Mouse (Mus musculus) kidney, postnatal 0 days (tissue): ENCODE measurements at regions not wholly inside any gene's neighbourhood (a gene's known extent, or its start where the extent isn't known, plus 50 kb on each side); places are given as distances from the start of the nearest gene placed in this dataset.

Experiments
- ATAC-seq: fragments of 200-750 bp; cut with Nextera tagmentation; replicated peaks from 2 replicates; pipeline ENCODE4 v1.8.0; 2017; ENCODE audit warnings: low read depth, moderate number of reproducible peaks, moderate TSS enrichment, moderate library complexity; ENCODE audit not compliant: low FRiP score
- DNase-seq: peaks from one replicate; pipeline ENCODE4 v3.0.0-alpha.2; 2016; ENCODE audit warnings: low spot score
- H3K27ac ChIP-seq: fragments of 300-500 bp; sonication (generic); 2 replicates; pipeline ENCODE4 v1.5.1; 2014; ENCODE audit warnings: mild to moderate bottlenecking
- H3K27me3 ChIP-seq: fragments of 300-500 bp; sonication (generic); 2 replicates; pipeline ENCODE4 v1.6.1; 2014; ENCODE audit warnings: low read length, mixed read lengths; ENCODE audit not compliant: insufficient read depth
- H3K36me3 ChIP-seq: fragments of 300-500 bp; sonication (generic); 2 replicates; pipeline ENCODE4 v1.6.1; 2014; ENCODE audit warnings: low read length, mixed read lengths; ENCODE audit not compliant: insufficient read depth
- H3K4me1 ChIP-seq: fragments of 300-500 bp; sonication (generic); replicated peaks from 2 replicates; pipeline ENCODE4 v1.6.1; 2014; ENCODE audit warnings: antibody characterized with exemption, low read length, mixed read lengths; ENCODE audit not compliant: insufficient read depth
- H3K4me2 ChIP-seq: fragments of 300-500 bp; sonication (generic); 2 replicates; pipeline ENCODE4 v1.6.1; 2014; ENCODE audit warnings: mild to moderate bottlenecking, low read length, moderate library complexity, mixed read lengths
- H3K4me3 ChIP-seq: fragments of 300-500 bp; sonication (generic); replicated peaks from 2 replicates; pipeline ENCODE4 v1.5.1; 2014; ENCODE audit warnings: low read depth, low read length
- H3K9ac ChIP-seq: fragments of 300-500 bp; sonication (generic); 2 replicates; pipeline ENCODE4 v1.6.1; 2014; ENCODE audit warnings: low read depth, low read length
- H3K9me3 ChIP-seq: fragments of 300-500 bp; sonication (generic); replicated peaks from 2 replicates; pipeline ENCODE4 v1.6.1; 2016; ENCODE audit warnings: low read length, inconsistent platforms, mixed read lengths
- CTCF ChIP-seq: IDR thresholded peaks from 2 replicates; pipeline ENCODE4 v1.5.1; 2016; ENCODE audit warnings: antibody characterized with exemption, low read depth, mild to moderate bottlenecking, moderate library complexity
- WGBS: fragments of 180-500 bp; shearing (Covaris S2); extraction: QIAGEN DNeasy Blood & Tissue Kit; methylation state at CpG from one replicate; pipeline ENCODE4 v1.1.7; 2014; 5-methylcytosine and 5-hydroxymethylcytosine counted together

- peak overlapping the region; percentile 52; the same call in 1 of the 2 replicates for H3K27ac ChIP-seq
- no peaks in the 10 kb centered on the region for H3K27me3 ChIP-seq
- no peak for TF ChIP-seq CTCF
- peak; percentile 61 for DNase-seq
- WGBS: 59% methylated on average over 8 of the region's 8 CpGs
- no peaks in the 10 kb centered on the region for H3K9me3 ChIP-seq
- no peaks in the 10 kb centered on the region for H3K36me3 ChIP-seq
- no peak overlapping the region for H3K4me2 ChIP-seq
- H3K4me1 ChIP-seq: no peaks in the 10 kb centered on the region
- no peak for ATAC-seq
- no peak overlapping the region for H3K4me3 ChIP-seq
- no peak overlapping the region for H3K9ac ChIP-seq
Measured at GRCm38 (mm10) chr7:67424810-67425485, 52.3 kb upstream of the Mef2a start.
